Mouse (Mus musculus): ENCODE results near the gene Chst4.
"Not testable (repeated sequence)": the region's sequence is repeated elsewhere in the genome, so short reads cannot be mapped to it uniquely, and the experiment has no call there.

Chst4 gene

GRCm38 (mm10) chr8:110039659-110040058, at the start of gene Chst4:
Gene Chst4 (minus strand): TSS chr8:110039740.
- DNase-seq (ENCODE audit: low spot score in 2 of 2), result no peak

GRCm38 (mm10) chr8:110082416-110083105, 43.0 kb upstream of the Chst4 start:
- no peak for DNase-seq (ENCODE audit: low spot score in 2 of 2)

GRCm38 (mm10) chr8:110079282-110080221, 40.0 kb upstream of the Chst4 start, which contains the start of gene Zfp612:
Gene Zfp612 (plus strand): TSS chr8:110079746.
- DNase-seq (ENCODE audit: low spot score in 2 of 2), result peak; percentile 27 to 62

- no peak for DNase-seq (ENCODE audit: low spot score in 2 of 2)
Observed at GRCm38 (mm10) chr8:110074496-110074895, 35.0 kb upstream of the Chst4 start.

GRCm38 (mm10) chr8:110071600-110071999, 32.1 kb upstream of the Chst4 start:
- peak in 1 of 2 experiments; percentile 56 for DNase-seq (ENCODE audit: low spot score in 2 of 2)

- no peak for DNase-seq (ENCODE audit: low spot score in 2 of 2)
Observed at GRCm38 (mm10) chr8:110069706-110070105, 30.2 kb upstream of the Chst4 start.

- DNase-seq (ENCODE audit: low spot score in 2 of 2), result no peak
Observed at GRCm38 (mm10) chr8:110065676-110066075, 26.1 kb upstream of the Chst4 start.

GRCm38 (mm10) chr8:110064606-110065365, 25.2 kb upstream of the Chst4 start:
- no peak for DNase-seq (ENCODE audit: low spot score in 2 of 2)

- DNase-seq (ENCODE audit: low spot score in 2 of 2), result no peak
Observed at GRCm38 (mm10) chr8:110064161-110064560, 24.6 kb upstream of the Chst4 start.

GRCm38 (mm10) chr8:110058207-110058606, 18.7 kb upstream of the Chst4 start:
- no peak for DNase-seq (ENCODE audit: low spot score in 2 of 2)

GRCm38 (mm10) chr8:110051208-110051607, 11.7 kb upstream of the Chst4 start:
- no peak for DNase-seq (ENCODE audit: low spot score in 2 of 2)

- no peak for DNase-seq (ENCODE audit: low spot score in 2 of 2)
Observed at GRCm38 (mm10) chr8:110040509-110040908, 969 bp upstream of the Chst4 start.

- DNase-seq (ENCODE audit: low spot score in 2 of 2), result no peak
Observed at GRCm38 (mm10) chr8:110039216-110039615, 324 bp downstream of the Chst4 start.

- no peak for DNase-seq (ENCODE audit: low spot score in 2 of 2)
Observed at GRCm38 (mm10) chr8:110036156-110036555, 3.4 kb downstream of the Chst4 start.

GRCm38 (mm10) chr8:110034331-110034730, 5.2 kb downstream of the Chst4 start:
- DNase-seq (ENCODE audit: low spot score in 2 of 2), result no peak

GRCm38 (mm10) chr8:110033771-110034170, 5.8 kb downstream of the Chst4 start:
- not testable (repeated sequence) for DNase-seq (ENCODE audit: low spot score in 2 of 2)

GRCm38 (mm10) chr8:110022768-110023344, 16.7 kb downstream of the Chst4 start:
- DNase-seq (ENCODE audit: low spot score in 2 of 2), result no peak

- no peak for DNase-seq (ENCODE audit: low spot score in 2 of 2)
Observed at GRCm38 (mm10) chr8:110022081-110022480, 17.5 kb downstream of the Chst4 start.

- peak in 1 of 2 experiments; percentile 10 for DNase-seq (ENCODE audit: low spot score in 2 of 2)
Observed at GRCm38 (mm10) chr8:110010868-110011267, 28.7 kb downstream of the Chst4 start.

GRCm38 (mm10) chr8:110008995-110009446, 30.5 kb downstream of the Chst4 start:
- DNase-seq (ENCODE audit: low spot score in 2 of 2), result no peak

GRCm38 (mm10) chr8:110008228-110008994, 31.1 kb downstream of the Chst4 start:
- DNase-seq (ENCODE audit: low spot score in 2 of 2), result no peak

Data from frontal cortex, postnatal 10 days (tissue).